Mouse (Mus musculus) megakaryocyte, embryonic 14.5 days (primary cell): ENCODE data around the gene Gm18596.
"Not testable (repeated sequence)": the region's sequence is repeated elsewhere in the genome, so short reads cannot be mapped to it uniquely, and the experiment has no call there.

ENCODE experiments used
- FLI1 ChIP-seq: IDR thresholded peaks from 2 replicates; pipeline ENCODE4 v1.6.1; 2012; ENCODE audit warnings: low read length, inconsistent platforms, mixed read lengths
- GATA1 ChIP-seq: IDR thresholded peaks from 3 replicates; pipeline ENCODE4 v1.6.1; 2012; ENCODE audit warnings: mixed read lengths, low read length, inconsistent platforms, borderline replicate concordance

DNA sequence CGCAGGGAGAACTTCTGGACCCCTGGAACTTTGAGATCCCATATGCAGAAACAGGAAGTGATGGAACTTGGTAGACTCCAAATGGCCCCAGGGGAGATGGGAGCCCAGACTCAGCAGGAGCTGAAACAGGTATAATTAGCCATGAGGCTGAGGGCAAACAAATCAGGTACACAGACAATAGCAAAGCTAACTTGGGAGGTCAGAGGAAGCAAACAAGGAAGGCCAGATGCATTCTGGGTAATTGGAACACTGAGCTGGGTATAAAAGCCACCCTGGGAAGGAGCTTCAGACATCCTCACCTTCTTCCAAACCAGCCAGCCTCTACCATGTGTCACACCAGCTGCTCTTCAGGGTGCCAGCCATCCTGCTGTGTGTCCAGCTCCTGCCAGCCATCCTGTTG, 22.1 kb downstream of the Gm18596 start, which contains the start of gene Krtap12-1:
- not testable (repeated sequence) for TF ChIP-seq GATA1, FLI1
